Mouse (Mus musculus) erythroblast, adult 5-6 weeks (primary cell): ENCODE data around the gene Slc9a9. TPM values are rescaled to one million over a fixed set of nuclear protein-coding genes. Genes with fewer than 3 reads are reported as not detected.

ENCODE experiments used
- ATAC-seq: replicated peaks from 2 replicates; pipeline ENCODE4 v1.8.0; 2016; ENCODE audit warnings: moderate number of reproducible peaks, mild to moderate bottlenecking, moderate TSS enrichment, inconsistent platforms; ENCODE audit not compliant: poor library complexity, low FRiP score, severe bottlenecking
- total RNA-seq, 2 experiments: library from RNA; stranded (forward) in 1 of 2; stranded (reverse) in 1 of 2; fragments of 150-400 nt in 1 of 2; fragments of 200-764, 138-1000 nt in 1 of 2; gene quantifications; 2 replicates each; pipeline versions ENCODE4 v1.2.3 to v1.2.4; 2015 to 2017; ENCODE audit warnings: low replicate concordance in 2 of 2

Gene Slc9a9
- total RNA-seq, 2 experiments from 2014 or later, result 1.9 to 4.3 TPM

GRCm38 (mm10) chr9:94904180-94904579, 234.5 kb downstream of the Slc9a9 start:
- ATAC-seq, result no peak

DNA sequence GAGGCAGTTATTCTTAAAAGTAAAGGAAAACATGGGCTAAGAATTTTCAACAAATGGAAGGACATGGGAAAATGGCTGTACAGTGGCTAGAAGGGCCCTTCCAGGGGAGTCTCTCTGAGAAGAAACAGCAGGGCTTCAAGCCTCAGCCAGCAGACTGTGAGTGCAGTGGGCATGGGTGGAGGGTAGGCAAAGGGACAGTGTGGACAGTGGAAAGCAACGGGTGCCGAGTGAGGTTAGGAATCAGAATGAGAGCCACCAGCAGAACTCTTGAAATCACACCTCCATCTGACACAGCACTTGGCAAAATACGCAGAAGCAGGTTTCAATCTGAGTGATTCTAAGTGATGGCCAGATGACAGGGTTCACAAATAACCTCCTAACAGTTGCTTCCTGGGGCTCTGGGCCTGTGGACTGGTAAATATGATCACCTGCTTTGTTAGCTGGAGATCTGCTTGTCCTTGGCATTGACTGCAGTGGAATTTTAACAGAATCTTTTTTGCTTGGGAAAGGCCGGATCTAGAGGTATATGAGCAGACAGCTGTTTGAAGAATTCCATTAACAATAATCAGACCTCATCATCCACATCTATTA, 237.4 kb downstream of the Slc9a9 start:
- no peak for ATAC-seq

DNA sequence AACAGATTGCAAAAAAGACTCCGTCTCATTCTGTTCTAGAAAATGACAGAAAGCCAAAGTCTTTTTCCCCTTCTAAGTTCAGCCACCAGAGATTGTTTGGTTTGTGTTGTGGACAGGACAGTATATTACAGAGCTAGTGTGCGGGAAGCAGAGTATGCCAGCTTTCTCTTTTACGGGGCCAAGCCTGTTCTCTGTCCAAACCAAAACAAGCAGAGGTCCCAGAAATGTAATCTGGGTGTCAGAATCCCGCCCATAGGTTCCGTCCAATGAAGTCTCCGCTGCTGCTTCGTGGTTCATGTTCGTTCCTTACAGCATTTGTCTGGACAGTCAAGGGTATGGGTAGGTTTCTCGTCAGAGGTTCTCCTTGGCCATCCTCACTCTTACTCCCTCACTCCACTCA, 242.4 kb downstream of the Slc9a9 start:
- no peak for ATAC-seq

- no peak for ATAC-seq
Measured at GRCm38 (mm10) chr9:94922062-94922461, 252.4 kb downstream of the Slc9a9 start.

DNA sequence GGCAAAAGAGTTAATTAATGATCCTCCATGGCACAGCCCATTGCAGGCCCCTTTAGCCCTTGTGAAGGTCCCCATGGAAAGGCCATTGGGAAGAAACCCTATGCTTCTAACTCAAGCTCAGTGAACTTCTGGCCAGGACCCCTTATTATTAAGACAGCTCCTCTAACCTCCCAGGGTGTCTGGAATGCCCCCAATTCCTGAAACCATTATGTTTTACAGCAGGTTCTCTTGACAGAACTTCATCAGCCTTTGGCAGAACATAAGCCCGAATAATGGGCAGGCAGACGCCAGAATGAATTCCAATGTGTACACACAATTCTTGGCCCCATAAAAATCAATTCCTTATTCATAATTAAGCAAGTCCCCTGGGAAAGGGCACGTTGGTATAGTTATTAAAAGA, 256.1 kb downstream of the Slc9a9 start:
- no peak for ATAC-seq

DNA sequence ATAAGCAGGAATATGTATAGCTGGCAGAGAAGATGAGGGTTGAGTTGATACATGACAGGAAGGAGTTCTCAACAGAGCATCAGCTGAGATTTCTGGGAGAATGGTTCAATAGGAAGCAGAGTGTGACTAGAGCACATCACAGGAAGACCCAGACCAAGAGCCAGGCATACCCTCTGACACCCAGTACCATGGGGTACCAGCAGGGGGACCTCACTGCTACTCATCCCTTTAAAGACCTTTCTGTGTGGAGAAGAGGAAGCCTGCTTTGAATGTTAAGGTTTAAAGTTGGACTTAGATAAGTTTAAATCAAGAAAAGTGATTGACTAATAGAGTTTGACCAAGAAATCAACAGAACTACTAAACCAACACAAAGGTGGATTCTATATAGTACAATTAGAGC, 257.4 kb downstream of the Slc9a9 start:
- no peak for ATAC-seq

DNA sequence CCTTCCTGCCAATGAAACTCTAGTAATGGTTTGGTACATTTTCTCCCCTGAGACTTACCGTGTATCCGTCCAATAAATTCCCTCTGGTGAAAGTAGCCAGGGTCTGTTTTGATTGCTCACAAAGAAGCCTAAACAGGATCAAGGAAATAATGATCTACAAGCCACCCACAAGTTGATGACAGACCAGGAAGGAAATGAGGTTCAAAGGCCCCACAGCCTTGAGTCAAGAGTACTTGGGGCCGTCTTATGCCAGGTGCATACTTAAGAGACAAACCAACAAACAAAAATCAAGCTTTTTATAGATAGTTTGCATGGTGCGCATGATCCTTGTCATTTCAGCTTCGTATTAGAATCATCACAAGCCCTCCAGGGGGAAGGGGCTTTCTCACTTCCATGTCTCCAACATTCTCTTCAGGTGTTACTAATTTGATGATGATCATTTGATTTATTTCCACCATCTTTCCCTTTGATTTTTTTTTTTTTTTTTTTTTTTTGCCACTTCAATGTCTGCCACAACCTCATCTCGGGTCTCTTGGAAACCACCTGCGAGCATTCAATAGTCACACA, 275.9 kb downstream of the Slc9a9 start:
- ATAC-seq, result no peak

- no peak for ATAC-seq
Measured at GRCm38 (mm10) chr9:94947246-94947645, 277.5 kb downstream of the Slc9a9 start.

GRCm38 (mm10) chr9:94950676-94951075, 281.0 kb downstream of the Slc9a9 start:
- no peak for ATAC-seq

- no peak for ATAC-seq
Measured at GRCm38 (mm10) chr9:94955645-94956044, 285.9 kb downstream of the Slc9a9 start.

- no peak for ATAC-seq
Measured at GRCm38 (mm10) chr9:94958382-94958781, 288.7 kb downstream of the Slc9a9 start.

GRCm38 (mm10) chr9:94968596-94969120, 298.9 kb downstream of the Slc9a9 start:
- no peak for ATAC-seq

GRCm38 (mm10) chr9:94969131-94969530, 299.4 kb downstream of the Slc9a9 start:
- no peak for ATAC-seq

DNA sequence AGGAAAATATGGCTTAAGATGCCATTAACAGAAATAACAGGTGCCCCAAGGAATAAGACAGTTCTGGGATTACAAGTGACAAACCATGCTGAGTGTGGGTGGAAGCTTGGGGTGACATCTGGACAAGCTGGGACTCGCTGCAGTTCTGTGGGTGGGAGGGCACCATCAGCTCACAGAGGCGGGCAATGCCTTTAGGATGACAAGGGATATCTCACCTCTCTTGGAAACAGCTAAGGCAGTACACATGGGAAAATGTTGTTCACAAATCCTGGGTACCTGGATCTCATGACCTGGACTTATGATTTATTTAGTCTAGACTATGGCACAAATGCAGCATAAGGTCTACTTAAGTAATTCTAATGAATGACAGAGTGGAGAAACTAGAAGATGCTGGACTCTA, 302.3 kb downstream of the Slc9a9 start:
- ATAC-seq, result no peak

- ATAC-seq, result no peak
Measured at GRCm38 (mm10) chr9:94972693-94973092, 303.0 kb downstream of the Slc9a9 start.

DNA sequence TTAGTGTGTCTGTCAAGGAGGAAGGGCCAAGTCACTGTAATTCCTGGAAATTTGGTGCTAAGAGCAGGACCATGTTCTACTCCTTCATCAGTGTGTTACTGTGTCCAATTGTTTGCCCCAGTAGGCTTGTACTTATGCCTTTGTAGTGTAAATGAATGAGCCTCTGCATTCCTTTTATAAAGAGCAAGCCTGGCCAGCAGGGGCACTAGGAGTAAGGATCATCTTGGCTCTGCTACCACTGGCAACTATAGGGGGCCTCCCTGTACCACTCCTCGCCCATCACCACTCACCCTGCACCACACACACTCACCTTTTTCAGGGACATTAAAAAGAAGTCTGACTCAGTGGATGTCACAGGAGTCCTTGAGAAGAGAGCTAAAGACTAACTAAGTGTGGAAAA, 306.5 kb downstream of the Slc9a9 start:
- no peak for ATAC-seq

DNA sequence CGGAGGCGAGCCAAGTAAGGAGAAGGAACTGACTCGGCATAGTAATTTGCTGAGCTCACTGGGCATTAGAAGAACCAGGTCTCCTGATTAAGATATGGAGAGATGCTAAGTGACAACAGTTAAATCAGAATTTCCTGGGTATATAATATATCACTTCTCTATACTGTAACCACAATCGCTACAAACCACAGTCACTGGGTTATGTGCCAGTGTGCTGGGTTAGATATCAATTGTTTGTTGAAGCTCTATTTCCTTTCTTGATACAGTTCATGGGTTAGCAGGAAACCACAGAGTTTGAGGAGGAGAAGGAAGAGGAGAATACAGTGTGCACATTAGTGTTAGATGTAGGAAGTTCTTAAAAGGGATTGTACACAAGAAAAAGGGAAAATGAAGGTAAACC, 323.9 kb downstream of the Slc9a9 start:
- ATAC-seq, result no peak

DNA sequence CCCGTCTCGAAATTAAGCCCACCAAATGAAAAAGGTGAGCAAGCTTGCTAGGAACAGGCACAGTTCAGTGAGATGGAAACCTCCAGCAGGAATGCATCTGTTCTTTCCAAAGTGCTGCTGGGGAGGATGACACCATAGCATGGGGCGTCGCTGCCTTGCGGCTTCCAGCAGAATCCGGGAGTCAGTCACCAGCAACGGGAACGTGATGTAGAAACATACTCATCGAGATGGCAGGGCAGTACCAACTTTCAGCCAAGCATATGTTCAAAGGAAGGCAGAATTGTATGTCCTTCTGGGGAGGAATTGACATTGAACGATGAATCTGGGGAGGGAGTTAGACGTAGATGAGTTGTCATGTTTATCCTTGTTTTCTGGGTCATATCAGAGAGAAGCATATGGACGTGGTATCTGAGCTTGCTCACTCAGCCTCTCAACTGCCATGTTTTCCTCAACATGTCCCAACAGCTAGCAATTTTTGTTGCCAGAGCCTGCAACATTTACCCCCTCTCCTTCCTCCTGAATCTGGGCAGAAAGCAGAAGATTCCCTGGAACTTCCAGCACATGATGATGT, 350.5 kb downstream of the Slc9a9 start:
- no peak for ATAC-seq

DNA sequence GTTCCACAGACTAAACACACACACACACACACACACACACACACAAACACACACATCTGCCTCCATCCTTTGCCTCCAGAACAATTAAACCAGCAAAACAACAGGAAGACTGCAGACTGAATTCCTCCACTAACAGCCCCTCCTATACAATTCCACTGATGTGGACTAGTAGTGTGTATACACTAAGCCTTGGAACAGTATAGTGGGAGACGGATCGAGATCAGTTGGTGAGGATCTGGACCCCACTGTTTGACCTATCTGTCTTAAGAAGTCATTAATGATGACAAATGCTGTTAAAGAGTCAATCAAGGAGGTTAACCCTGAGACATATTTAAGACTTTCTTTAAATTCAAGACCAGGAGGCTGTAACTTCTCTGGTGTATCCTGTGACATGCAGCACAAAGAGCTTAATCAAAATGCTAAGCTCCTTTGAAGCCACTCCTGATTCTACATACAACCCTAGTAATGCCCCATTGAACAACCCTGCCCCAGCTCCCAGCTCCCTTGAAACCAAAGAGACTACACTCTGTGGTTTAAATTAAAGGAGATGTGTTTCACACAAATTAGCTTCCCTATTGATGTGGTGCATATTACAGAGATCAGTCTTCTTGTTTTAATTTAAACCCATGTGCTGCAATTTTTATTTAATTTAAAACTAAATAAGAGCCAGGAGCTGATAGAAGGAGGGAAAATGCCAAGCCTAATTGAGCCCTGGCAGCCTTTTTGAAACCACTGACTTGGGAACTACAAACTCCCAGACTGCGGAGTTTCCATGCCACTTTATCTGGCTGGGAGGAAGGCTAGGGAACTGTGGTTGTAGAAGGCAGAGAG, 364.6 kb downstream of the Slc9a9 start:
- no peak for ATAC-seq

DNA sequence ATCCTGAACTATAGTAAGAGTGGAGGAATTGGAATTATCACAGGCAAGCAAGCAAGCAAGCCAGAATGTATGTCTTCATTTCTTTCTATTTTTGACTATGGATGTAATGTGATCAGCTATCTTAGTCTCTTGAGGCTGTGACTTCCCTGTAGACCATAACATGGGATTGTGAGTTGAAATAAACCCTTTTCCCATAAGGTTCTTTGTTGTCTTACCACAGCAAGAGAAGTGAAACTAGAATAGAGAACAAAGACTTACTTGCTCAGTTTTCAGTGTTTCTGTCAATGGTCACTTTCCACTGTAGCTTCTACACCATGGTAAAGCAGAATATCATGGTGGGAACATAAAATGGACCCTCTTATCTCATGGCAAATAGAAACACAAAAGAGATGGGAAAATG, 366.5 kb downstream of the Slc9a9 start:
- ATAC-seq, result no peak

GRCm38 (mm10) chr9:95042420-95042819, 372.7 kb downstream of the Slc9a9 start:
- no peak for ATAC-seq
